1 mouse cellular context compared by ENCODE assay signal in genomic region chr11:75459141-75459711, GRCm38 (mm10).
A peak's percentile ranks its signal among the peaks of the same experiment; 100 is the strongest.
TF ChIP-seq lines count a peak whose summit lies in the region.

No protein-coding gene starts in this region.

TF ChIP-seq in CH12.LX, 34 proteins besides CTCF, POLR2A, EP300 and RAD21 (continued from another document):
- TF ChIP-seq CHD1 (IDR thresholded peaks at IDR 0.05; ENCODE audit: low read depth, low read length): no peak; the same call in 1 of the 2 replicates
- peak; percentile 58; the same call in 1 of the 2 replicates for TF ChIP-seq MEF2A (IDR thresholded peaks at IDR 0.05; ENCODE audit: borderline replicate concordance, low read depth, low read length)
- TF ChIP-seq KAT2A (IDR thresholded peaks at IDR 0.05; ENCODE audit: insufficient replicate concordance, low read length): 0 out of 2 replicates have a peak, but pooled peaks have one; percentile 48
- peak; percentile 31; the same call in 1 of the 2 replicates for TF ChIP-seq MAFK (IDR thresholded peaks at IDR 0.05; ENCODE audit: insufficient replicate concordance, low read length)
- TF ChIP-seq SIN3A (IDR thresholded peaks at IDR 0.05; ENCODE audit: low read length): 0 out of 2 replicates have a peak, but pooled peaks have one; percentile 7
- peak; percentile 22; the same call in 1 of the 2 replicates for TF ChIP-seq POLR2AphosphoS2 (IDR thresholded peaks at IDR 0.05; ENCODE audit: low read depth, low read length)
- TF ChIP-seq ETS1 (conservative IDR thresholded peaks at IDR 0.05; ENCODE audit: low read depth, low read length): peak; percentile 57
- no peak for TF ChIP-seq JUN (IDR thresholded peaks at IDR 0.05; ENCODE audit: insufficient read depth, low read depth, low read length)
